Mouse (Mus musculus) spleen, adult 2 months (tissue): ENCODE measurements around the gene Hnrnph3.

ENCODE experiments used
- CTCF ChIP-seq: fragments of 200-500 bp; IDR thresholded peaks from 2 replicates; pipeline ENCODE4 v1.5.1; 2011; ENCODE audit warnings: mild to moderate bottlenecking, inconsistent platforms; ENCODE audit not compliant: insufficient read depth, insufficient read length, insufficient replicate concordance; ENCODE audit errors: extremely low read depth
- POLR2A ChIP-seq: fragments of 200-500 bp; IDR thresholded peaks from 2 replicates; pipeline ENCODE4 v1.6.1; 2011; ENCODE audit warnings: low read depth, low read length, inconsistent platforms

- TF ChIP-seq CTCF (no peak), POLR2A (no peak)
These were observed 9.8 kb downstream of the Hnrnph3 start for GRCm38 (mm10) chr10:63014168-63014567.
